Mouse (Mus musculus) E14TG2a.4 (cell line): Measurements from ENCODE around the gene Anp32a.

Experiments used
- H3K27me3 ChIP-seq: 2 replicates; pipeline ENCODE4 v1.6.1; 2014; ENCODE audit warnings: low read length, control low read depth; ENCODE audit not compliant: insufficient read depth
- H3K36me3 ChIP-seq: 2 replicates; pipeline ENCODE4 v1.6.1; 2014; ENCODE audit warnings: low read length, control low read depth; ENCODE audit not compliant: insufficient read depth
- H3K4me1 ChIP-seq: replicated peaks from 2 replicates; pipeline ENCODE4 v1.6.1; 2014; ENCODE audit warnings: low read depth, low read length, control low read depth
- H3K4me3 ChIP-seq: replicated peaks from 2 replicates; pipeline ENCODE4 v1.5.1; 2014; ENCODE audit warnings: mild to moderate bottlenecking, low read length
- H3K9me3 ChIP-seq: 2 replicates; pipeline ENCODE4 v1.6.1; 2014; ENCODE audit warnings: low read length, control low read depth
- CTCF ChIP-seq: conservative IDR thresholded peaks from 2 replicates; pipeline ENCODE4 v1.5.1; 2014; ENCODE audit warnings: low read length
- NANOG ChIP-seq: IDR thresholded peaks from 2 replicates; pipeline ENCODE4 v1.6.1; 2014; ENCODE audit warnings: borderline replicate concordance, low read length, mixed read lengths
- POU5F1 ChIP-seq: IDR thresholded peaks from 2 replicates; pipeline ENCODE4 v1.6.1; 2014; ENCODE audit warnings: low read length, borderline replicate concordance

Anp32a gene

GRCm38 (mm10) chr9:62374276-62374675 is 33.2 kb downstream of the Anp32a start:
- Histone ChIP-seq H3K4me3 (peak overlapping the region; percentile 55), H3K36me3 (peaks cover 83% of the 10 kb centered on the region), H3K9me3 (no peaks in the 10 kb centered on the region), H3K4me1 (peaks cover 85% of the 10 kb centered on the region), H3K27me3 (no peaks in the 10 kb centered on the region)
- TF ChIP-seq CTCF (no peak), NANOG (no peak), POU5F1 (no peak)

- Histone ChIP-seq H3K9me3 (no peaks in the 10 kb centered on the region), H3K36me3 (peaks cover 74% of the 10 kb centered on the region), H3K27me3 (no peaks in the 10 kb centered on the region), H3K4me3 (no peak overlapping the region), H3K4me1 (peaks cover 70% of the 10 kb centered on the region)
- TF ChIP-seq CTCF (no peak), NANOG (no peak), POU5F1 (no peak)
These were observed 36.8 kb downstream of the Anp32a start for GRCm38 (mm10) chr9:62377897-62378296.

DNA sequence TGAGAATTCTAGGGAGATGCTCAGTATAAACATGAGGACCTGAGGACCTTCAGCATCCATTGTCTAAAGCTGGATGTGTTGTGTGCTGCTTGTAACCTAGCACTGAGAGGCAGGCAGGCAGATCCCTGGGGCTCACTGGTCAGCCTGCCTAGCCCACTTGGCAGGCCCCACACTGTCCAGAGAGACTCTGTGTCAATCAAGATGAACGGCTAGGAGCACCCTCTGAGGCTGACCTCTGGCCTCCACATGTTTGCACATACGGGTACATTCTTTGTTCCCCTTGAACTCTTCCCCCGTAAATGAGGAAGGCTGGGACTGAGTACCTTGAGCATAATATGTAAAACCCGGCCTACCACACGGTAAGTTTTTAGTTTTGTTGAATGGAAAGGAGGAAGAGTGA is 39.3 kb downstream of the Anp32a start:
- no peak for TF ChIP-seq POU5F1
- no peak for TF ChIP-seq CTCF
- no peak for TF ChIP-seq NANOG
- H3K36me3 ChIP-seq, result peaks cover 50% of the 10 kb centered on the region
- H3K4me1 ChIP-seq, result peaks cover 45% of the 10 kb centered on the region
- H3K9me3 ChIP-seq, result no peaks in the 10 kb centered on the region
- H3K4me3 ChIP-seq, result no peak overlapping the region
- H3K27me3 ChIP-seq, result no peaks in the 10 kb centered on the region

DNA sequence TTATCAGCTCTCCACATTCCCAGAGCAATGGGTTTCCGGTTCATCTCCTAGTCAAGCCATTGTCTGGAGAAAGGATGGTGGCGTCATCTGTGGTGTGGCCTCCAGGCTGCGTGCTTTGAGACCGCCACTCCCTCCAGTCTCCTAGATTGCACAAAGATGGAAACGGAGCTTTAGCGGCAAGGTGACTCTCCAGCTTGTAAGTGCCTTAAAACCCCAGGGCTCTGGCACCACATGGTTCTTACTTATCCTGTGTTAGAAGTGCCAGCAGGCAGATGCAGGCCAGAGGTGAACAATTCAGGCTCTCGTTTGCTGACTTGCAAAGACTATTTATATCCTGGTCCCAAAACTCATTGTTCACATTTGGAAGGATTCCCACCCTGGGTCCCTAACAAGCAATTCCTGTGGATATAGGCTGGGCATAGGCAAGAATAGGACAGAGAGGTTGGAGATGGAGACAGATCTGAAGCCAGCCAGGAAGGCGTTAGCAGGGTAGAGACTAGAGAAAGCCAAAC is 40.4 kb downstream of the Anp32a start:
- peaks cover 34% of the 10 kb centered on the region for H3K4me1 ChIP-seq
- no peaks in the 10 kb centered on the region for H3K27me3 ChIP-seq
- no peaks in the 10 kb centered on the region for H3K9me3 ChIP-seq
- no peak for TF ChIP-seq POU5F1
- no peak for TF ChIP-seq NANOG
- TF ChIP-seq CTCF, result no peak
- H3K4me3 ChIP-seq, result no peak overlapping the region
- H3K36me3 ChIP-seq, result peaks cover 39% of the 10 kb centered on the region

DNA sequence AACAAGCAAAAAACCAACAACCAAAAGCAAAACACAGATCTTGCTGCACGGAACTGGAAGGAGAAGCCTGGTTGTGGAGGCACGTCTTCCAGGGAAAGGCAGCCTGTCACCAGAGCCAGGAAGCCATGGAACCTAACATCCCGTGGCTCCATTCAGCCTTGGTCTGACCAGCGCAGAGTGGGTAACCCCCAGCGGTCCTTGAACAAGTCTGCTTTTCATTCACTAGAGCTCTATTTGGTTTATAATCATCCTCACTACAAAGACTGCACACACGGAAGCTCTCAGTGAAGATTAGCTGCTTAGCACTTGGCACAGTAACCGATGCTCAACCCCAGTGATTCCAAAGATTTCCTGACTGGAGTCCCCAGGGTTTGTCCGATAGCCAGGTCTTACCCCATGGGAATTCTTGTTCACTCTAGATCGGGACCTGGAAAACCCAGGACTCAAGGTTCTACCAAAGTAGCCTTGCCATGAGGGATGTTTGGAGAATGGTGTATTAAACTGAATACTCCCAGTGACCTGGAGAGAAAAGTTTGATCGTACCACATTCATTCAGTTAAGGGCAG is 41.5 kb downstream of the Anp32a start:
- no peaks in the 10 kb centered on the region for H3K27me3 ChIP-seq
- H3K36me3 ChIP-seq, result peaks cover 28% of the 10 kb centered on the region
- TF ChIP-seq CTCF, result no peak
- TF ChIP-seq POU5F1, result no peak
- no peaks in the 10 kb centered on the region for H3K9me3 ChIP-seq
- no peak overlapping the region for H3K4me3 ChIP-seq
- peaks cover 24% of the 10 kb centered on the region for H3K4me1 ChIP-seq

GRCm38 (mm10) chr9:62385062-62385461 is 44.0 kb downstream of the Anp32a start:
- Histone ChIP-seq H3K9me3 (no peaks in the 10 kb centered on the region), H3K27me3 (no peaks in the 10 kb centered on the region), H3K36me3 (peaks cover 6% of the 10 kb centered on the region), H3K4me1 (peaks cover 17% of the 10 kb centered on the region), H3K4me3 (no peak overlapping the region)
- no peak for TF ChIP-seq NANOG
- no peak for TF ChIP-seq POU5F1
- no peak for TF ChIP-seq CTCF

DNA sequence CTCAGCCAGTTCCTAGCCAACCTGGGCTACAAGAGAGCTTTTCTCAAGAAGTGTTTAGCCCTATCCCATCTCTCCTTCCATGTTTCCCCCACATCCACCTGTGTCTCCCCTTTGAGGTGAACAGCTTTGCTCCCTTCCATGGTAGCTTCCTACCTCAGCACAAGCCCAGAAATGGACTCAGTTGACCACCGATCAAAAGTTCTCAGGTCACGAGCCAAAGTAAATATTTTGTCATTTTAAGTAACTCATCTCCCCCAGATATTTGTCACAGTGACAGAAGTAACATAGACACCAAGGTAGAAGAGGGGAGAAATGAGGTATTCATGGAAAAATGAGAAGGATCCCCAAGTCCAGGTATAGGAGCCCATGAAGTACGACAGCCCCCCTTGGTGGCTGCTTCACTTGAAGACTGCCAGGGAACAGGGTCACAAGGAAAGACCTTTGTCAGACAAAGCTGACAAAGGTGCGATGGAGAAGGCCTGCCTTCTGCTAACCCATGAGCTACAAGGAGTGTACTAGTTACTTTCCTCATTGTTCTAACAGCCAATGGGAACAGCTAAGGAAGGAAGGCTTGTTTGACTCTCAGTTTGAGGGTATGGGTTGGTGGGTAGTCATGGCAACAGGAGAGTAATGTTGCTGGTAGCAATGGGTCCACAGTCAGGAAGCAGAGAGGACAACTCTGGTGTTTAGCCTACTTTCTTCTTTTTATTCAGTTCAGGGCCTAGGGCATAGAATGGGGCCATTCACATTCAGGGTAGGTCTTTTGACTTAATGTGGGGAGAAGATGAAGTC is 44.8 kb downstream of the Anp32a start:
- TF ChIP-seq NANOG (no peak), CTCF (no peak), POU5F1 (no peak)

GRCm38 (mm10) chr9:62389735-62390134 is 48.6 kb downstream of the Anp32a start:
- Histone ChIP-seq H3K36me3 (no peaks in the 10 kb centered on the region), H3K4me1 (no peaks in the 10 kb centered on the region), H3K4me3 (no peak overlapping the region), H3K9me3 (no peaks in the 10 kb centered on the region), H3K27me3 (no peaks in the 10 kb centered on the region)
- no peak for TF ChIP-seq CTCF
- no peak for TF ChIP-seq NANOG
- no peak for TF ChIP-seq POU5F1

More for the DNA sequence above, 44.8 kb downstream of the Anp32a start:
- H3K27me3 ChIP-seq, result no peaks in the 10 kb centered on the region
- peaks cover 8% of the 10 kb centered on the region for H3K4me1 ChIP-seq
- no peak overlapping the region for H3K4me3 ChIP-seq
- no peaks in the 10 kb centered on the region for H3K36me3 ChIP-seq
- H3K9me3 ChIP-seq, result no peaks in the 10 kb centered on the region

- Histone ChIP-seq H3K4me3 (no peak overlapping the region), H3K36me3 (no peaks in the 10 kb centered on the region), H3K9me3 (no peaks in the 10 kb centered on the region), H3K27me3 (no peaks in the 10 kb centered on the region), H3K4me1 (no peaks in the 10 kb centered on the region)
- no peak for TF ChIP-seq POU5F1
- TF ChIP-seq CTCF, result no peak
- TF ChIP-seq NANOG, result no peak
These were observed 52.4 kb downstream of the Anp32a start for GRCm38 (mm10) chr9:62393531-62393930.
